Mouse (Mus musculus): ENCODE results near the gene Fam160a1.

Fam160a1 gene

GRCm38 (mm10) chr3:85636716-85637447, 180.2 kb downstream of the Fam160a1 start:
- DNase-seq (ENCODE audit: extremely low read depth, low read depth, low spot score): no peak

- DNase-seq (ENCODE audit: extremely low read depth, low read depth, low spot score): no peak
Measured at GRCm38 (mm10) chr3:85635591-85635990, 181.5 kb downstream of the Fam160a1 start.

- DNase-seq (ENCODE audit: extremely low read depth, low read depth, low spot score): peak; percentile 93
Measured at GRCm38 (mm10) chr3:85635126-85635419, 182.0 kb downstream of the Fam160a1 start.

GRCm38 (mm10) chr3:85634389-85635125, 182.5 kb downstream of the Fam160a1 start:
- DNase-seq (ENCODE audit: extremely low read depth, low read depth, low spot score): no peak

GRCm38 (mm10) chr3:85633733-85634132, 183.4 kb downstream of the Fam160a1 start:
- DNase-seq (ENCODE audit: extremely low read depth, low read depth, low spot score): peak; percentile 71

- no peak for DNase-seq (ENCODE audit: extremely low read depth, low read depth, low spot score)
Measured at GRCm38 (mm10) chr3:85629895-85630510, 187.1 kb downstream of the Fam160a1 start.

- DNase-seq (ENCODE audit: extremely low read depth, low read depth, low spot score): no peak
Measured at GRCm38 (mm10) chr3:85619751-85620150, 197.3 kb downstream of the Fam160a1 start.

- DNase-seq (ENCODE audit: extremely low read depth, low read depth, low spot score): no peak
Measured at GRCm38 (mm10) chr3:85619345-85619744, 197.7 kb downstream of the Fam160a1 start.

GRCm38 (mm10) chr3:85618885-85619284, 198.2 kb downstream of the Fam160a1 start:
- DNase-seq (ENCODE audit: extremely low read depth, low read depth, low spot score): no peak

- no peak for DNase-seq (ENCODE audit: extremely low read depth, low read depth, low spot score)
Measured at GRCm38 (mm10) chr3:85616389-85616788, 200.7 kb downstream of the Fam160a1 start.

All from fat pad, adult 2 months (tissue).